Mouse (Mus musculus): Measurements from ENCODE around the gene Zfp711.

The Zfp711 gene

GRCm38 (mm10) chrX:112600511-112601305, at the start of gene Zfp711:
Zfp711 (plus strand) TSS chrX:112600526.
- peak; percentile 61 to 68 for DNase-seq (ENCODE audit: low spot score in 2 of 2)

DNA sequence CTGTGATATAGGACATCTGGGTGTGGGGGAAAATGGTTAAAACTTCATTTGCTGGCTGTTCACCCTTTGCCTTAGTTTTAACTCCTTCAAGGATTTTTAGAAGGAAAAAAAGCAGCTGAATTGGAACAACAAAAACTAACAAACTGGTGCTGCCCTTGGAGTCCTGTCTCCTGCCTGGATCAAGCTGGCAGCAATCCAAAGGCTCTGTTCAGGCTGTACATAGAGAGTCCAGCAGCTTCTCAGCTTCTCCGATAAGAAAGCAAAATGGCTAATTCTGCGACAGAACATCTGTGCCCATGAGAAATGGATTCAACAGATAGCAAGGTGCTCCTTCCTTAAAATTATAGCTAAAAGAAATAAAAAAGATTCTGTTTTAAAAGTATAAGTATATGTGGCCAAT, 32.6 kb upstream of the Zfp711 start:
- no peak for DNase-seq (ENCODE audit: low spot score in 2 of 2)

DNA sequence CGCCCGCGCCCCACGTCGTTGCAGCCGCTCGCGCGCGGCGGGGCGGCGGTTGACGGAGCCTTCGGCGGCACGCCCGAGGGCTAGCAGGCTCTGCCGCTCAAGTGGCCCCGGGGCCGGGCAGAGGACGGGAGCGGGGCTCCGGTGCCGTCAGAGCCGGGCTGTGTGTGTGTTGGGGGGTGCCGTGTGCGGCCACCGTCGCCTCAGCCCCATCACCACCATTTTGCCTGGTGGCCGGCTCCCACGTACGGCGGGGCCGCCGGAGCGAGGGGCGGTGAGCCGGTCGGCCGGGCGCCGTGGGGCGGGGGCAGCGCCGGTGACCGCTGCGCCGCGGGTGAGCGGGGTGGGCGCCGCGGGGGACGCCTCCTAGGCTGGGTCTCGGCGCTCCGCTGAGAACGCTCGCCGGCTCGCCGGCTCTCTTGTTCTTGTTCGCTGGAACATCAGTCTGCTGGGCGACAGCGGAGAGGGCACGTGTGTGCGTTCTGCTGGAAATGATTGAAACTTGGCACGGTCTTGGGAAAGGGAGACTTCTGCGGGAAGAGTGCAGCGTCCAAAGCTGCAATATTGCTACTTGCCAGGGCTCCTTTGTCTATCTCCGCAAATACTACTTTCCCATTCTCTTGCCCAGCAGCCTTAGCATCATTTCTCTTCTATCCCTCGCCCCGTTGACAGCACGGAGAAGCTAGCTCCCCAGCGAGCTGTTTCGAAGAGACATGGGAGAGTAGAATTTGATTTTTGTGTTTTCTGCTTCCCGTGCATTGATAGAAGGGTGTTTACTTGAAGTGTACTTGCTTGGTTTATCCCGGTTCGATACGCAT, 1.2 kb downstream of the Zfp711 start:
- peak; percentile 8 to 18 for DNase-seq (ENCODE audit: low spot score in 2 of 2)

DNA sequence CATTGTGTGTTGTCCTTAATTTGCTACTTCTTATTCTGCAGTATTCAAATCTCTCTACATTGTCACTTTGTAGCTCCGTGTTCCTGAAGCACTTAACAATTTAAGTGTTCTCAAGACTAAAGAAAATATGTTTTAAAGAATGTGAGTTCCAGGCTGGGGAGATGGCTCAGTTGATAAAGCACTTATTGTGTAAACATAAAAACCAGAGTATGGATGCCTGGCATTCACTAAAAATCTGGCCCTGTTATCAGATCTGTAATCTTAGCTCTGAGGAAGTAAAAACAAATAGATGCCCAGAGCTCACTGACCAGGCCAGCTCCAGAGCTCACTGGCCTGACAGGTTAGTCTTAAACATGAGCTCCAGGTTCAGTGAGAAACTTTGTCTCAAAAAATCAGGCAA, 75.2 kb downstream of the Zfp711 start:
- DNase-seq (ENCODE audit: low spot score in 2 of 2) = no peak

- DNase-seq (ENCODE audit: low spot score in 2 of 2) = no peak
Measured at GRCm38 (mm10) chrX:112680605-112681004, 80.3 kb downstream of the Zfp711 start.

Data from frontal cortex, postnatal 14 days (tissue).